Mouse (Mus musculus): Measurements from ENCODE around the gene Dennd1a.
A peak's percentile ranks its signal among the peaks of the same experiment; 100 is the strongest.

Gene Dennd1a

DNA sequence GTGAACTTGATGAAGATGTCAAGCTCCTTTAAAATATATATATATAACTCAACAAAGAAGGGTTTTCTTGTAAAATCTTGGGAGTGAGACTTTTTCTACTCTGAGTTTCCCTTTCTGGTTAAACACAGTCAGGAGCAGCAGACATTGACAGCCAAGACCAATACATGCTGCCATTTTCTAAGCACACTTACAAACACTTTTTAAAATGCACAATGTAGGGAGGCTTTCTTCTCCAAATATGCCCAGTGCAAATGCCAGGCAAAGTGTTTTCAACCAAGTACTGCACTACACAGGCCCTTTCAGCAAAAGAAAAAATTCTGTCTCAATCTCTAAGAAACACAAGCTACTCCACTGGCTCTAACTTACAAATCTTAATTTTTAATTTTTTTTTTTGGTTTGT lies 65.7 kb downstream of the Dennd1a start:
- no peak for DNase-seq

DNA sequence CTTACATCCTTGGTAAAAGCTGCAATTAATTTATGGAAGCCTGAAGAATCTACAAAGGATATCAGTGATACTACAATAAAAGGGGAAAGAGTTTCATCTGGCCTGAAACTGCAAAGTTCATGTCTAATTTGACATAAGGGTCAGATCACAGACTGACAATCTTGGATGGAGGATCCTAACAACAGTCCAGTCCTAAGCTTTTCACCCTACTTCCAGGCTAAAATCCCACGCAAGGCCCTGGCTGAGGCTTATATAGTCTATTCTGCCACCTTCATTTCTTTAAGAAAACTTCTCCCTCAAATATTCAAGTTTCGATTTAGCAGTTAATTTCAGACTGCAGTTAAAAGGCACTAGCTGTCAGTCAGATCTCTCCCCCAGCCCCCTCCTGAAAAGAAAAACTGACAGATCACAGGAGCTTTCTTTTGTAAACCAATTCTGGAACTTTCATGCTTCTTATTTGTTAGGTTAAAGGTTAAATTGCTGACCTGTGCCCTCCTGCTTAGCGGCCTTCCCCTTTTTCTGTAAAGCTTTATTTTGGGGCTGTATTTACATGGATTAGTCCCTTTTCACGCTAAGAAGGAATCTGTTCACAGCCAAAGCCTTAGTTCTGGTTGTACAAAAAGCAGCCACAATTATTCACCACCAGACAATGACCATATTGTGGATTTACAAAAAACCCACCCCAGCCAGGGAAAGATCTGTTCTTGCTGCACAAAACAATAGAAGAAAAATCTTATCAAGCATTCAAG lies 66.3 kb downstream of the Dennd1a start:
- DNase-seq: no peak

DNA sequence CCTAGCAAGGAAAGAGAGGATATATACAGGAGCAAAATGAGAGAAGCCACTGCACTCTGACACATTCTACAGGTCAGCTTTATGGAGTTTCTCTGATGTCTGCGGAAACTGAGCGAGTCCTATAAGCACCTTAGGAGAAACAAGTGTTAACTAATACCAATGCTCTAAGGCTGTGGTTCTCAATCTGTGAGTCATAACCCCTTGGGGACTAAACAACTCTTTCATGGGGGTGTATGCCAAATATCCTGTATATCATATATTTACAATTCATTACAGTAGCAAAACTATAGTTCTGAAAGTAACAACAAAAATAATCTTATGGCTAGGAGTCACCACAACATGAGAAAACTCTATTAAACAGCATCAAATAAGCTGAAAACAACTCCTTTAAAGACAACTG lies 67.5 kb downstream of the Dennd1a start:
- no peak for DNase-seq

DNA sequence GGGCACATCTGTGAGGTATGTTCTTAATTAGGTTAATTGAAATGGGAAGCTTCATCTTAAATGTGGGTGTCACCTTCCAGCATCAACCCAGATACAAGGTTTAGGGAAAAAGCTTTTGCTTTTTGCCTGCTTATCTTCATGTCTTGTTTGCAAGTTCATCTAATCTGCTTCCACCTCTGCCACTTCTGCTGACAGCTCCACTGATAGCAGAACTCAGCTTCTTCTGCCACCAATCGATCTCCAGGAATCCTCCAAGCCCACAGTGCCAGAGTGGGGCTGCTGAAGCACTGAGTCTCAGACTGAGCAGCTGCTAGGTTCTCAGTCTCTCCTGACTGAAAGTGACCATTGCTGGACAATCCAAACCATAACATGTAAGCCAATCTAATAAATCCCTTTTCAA lies 74.1 kb downstream of the Dennd1a start:
- DNase-seq: no peak

DNA sequence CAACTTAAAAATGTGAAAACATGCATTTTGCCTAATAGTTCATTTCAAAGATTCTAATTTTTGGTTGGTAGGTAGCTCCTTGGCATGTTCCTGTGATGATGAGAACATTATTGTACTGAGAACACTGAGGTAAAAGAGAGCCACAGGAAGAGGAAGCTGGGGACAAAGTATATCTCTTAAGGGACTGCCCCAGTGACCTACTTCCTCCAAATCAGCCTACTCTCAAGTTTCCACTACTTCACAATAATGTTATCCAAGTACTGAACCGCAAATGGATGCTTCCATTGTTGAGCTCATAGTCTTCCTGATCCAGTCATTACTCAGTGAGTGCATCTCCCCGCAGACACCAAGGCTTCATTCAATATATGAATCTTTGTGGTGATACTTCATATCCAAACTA lies 75.8 kb downstream of the Dennd1a start:
- DNase-seq: no peak

DNA sequence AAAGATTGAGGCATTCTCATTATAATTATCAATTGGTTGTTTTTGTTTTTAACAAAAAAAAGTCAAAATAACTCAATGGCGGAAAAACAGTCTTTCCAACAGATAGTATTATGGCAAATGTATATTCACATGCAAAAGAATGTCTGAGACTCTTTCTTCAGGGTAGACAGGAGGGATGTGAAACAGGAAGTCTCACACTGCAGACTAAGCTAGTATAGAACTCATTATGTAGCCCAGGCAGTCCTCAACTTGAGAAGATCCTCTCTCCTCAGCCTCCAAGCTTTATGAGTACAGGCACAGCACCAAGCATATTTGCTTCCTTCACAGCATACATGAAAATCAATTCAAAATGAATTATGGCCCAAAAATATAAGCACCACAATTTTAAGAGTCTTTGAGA lies 79.4 kb downstream of the Dennd1a start:
- no peak for DNase-seq

DNA sequence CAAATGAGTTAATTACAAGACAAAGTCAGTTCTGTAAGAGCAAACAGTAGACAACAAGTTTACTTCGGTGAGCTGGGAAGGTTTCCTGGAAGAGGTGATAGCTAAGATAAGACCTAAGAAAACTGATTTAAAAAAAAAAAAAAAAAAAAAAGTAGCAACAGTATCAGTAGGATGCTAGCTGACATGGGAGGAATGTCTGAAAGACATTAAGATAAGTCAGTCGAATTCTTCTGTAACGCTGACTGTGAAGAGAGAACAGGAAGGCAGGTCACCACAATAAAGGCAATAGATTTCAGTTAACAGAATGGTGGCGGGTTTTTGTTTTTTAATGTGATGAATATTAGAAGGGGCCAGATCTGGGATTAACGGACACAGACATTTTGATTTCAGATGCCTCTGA lies 81.9 kb downstream of the Dennd1a start:
- no peak for DNase-seq

DNA sequence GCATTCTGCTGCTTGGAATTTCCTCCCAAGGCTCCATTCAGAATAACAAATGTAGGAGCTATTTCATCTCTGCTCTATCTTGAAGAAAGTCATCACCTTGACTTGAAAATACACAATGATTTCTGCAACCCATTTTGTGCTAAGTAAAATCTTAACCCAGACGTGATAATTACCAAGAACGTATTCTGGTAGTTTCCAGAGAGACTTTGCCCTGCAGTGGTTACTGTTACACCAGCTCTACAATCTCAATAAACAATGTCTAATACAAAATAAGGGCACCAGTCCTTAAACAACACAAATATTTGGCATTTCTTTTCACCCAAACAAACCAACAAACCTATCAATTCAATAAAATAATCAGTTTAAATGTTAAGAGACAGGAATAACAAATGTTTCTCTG lies 82.5 kb downstream of the Dennd1a start:
- no peak for DNase-seq

DNA sequence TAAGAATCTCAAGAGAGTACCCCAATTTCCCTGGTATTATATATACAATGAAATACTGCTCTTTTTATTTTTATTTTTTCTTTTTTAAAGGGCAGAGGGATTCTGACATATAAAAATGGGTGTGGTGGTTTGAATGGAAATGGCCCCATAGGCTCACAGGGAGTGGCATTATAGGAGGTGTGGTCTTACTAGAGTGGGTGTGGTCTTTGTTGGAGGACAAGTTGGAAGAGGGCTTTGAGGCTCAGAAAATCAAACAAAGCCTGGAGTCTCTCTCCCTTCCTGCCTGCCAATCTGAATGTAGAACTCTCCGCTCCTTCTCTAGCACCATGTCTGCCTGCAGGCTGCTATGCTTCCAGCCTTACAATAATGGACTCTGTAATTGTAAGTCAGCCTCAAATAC lies 89.1 kb downstream of the Dennd1a start:
- no peak for DNase-seq

DNA sequence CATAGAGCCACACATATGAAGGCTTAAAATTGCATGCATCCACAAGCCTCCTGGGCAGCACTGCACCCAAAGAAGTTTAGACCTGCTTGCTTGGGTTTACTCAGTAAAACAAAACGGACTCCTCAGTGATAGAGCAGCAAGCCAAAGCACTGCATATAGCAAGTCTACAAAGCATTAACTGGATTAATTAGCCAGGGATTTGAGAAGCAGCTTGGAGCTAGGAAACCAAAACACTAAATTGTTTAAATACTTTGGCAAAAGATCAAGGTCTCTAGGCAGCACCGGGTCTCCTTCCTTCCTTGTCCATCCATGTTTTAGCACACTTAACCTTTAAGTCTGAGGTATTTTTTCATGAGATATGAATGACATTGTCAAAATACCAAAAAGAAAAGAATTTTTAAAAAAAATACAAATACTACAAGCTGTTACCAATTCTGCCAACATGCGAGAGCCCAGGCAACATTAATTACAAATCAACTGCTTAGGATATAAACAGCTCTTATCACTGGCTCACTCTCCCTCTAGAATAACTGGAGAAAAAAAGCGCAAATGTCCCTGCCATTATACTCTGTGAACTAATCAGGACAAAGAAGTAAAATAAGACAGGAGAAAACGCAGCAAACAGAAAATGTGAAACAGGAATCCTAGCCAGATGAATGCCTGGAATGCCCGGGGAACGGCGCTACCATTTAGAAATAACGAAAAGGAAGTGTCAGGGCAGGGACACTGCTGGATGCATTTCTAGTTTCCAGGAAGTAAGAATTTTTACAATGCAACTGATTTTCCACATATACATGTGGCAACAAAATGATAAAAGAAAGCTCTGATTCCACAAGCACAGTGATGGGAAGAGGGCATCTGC lies 90.8 kb downstream of the Dennd1a start:
- DNase-seq: no peak

DNA sequence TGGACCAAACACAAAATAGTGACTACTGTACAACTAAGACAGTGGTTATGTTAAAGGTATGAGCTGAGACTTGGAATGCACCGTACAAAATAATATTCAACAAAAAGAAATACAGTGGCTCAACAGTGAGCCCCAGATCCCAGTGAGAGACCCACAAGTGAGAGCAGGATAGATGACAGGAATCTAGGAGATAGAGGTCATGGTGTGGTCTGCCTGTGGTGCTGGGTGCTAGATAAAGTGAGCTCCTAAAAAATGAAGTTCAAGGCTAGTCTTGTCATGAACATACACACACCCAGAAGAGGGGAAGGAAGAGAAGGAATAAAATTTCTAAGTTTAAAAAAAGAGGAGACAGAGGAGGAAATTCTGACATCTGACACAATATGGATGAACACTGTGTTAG lies 95.2 kb downstream of the Dennd1a start:
- DNase-seq: no peak

DNA sequence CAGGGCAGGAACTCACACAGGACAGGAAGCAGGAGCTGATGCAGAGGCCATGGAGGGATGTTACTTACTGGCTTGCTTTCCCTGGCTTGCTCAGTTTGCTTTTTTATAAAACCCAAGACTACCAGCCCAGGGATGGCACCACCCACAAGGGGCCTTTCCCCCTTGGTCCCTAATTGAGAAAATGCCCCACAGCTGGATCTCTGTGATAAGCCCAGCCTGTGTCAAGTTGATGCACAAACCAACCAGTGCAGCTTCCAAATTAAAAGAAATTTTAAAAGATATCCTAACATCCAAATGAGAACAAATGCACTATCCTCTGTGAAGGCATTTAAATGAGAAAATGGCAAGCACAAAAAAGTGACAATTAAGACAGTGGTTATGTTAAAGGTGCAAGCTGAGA lies 95.6 kb downstream of the Dennd1a start:
- no peak for DNase-seq

DNA sequence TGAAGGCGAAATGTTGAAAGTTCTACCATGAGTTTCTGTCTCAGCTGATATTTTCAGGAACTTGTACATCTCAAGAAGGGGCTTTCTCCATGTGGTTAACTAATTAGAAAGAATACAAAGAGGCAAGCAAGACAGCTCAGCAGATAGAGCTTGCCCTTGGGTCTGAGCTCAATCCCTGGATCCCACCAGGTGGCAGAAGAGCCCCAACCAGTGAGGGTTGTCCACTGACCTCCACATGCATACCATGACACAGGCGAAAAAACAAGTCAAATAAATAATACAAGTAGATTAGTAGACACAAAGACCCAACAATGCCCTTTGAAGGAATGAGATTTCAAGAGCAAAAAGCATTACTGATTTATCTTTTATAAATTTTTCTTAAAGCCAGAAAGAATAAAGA lies 100.8 kb downstream of the Dennd1a start:
- DNase-seq: peak in 1 of 2 experiments; percentile 17

DNA sequence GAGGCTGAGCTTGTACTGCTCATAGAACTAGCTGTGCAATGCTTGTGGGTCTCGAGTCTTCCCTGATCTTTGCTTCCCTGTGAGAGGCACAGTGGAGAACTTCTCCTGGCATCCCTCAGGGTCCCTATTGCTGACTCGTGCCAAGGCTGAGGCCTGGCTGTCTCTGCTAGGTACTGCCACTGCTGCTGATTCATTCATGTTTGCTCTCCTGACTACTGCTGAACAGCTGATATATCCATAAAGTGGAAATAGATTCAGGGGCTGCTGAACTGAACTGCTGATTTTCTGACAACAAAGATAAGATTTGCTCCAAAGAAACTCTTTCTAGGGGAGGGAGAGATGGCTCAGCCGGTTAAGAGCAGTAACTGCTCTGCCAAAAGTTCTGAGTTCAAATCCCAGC lies 102.2 kb downstream of the Dennd1a start:
- DNase-seq: no peak

DNA sequence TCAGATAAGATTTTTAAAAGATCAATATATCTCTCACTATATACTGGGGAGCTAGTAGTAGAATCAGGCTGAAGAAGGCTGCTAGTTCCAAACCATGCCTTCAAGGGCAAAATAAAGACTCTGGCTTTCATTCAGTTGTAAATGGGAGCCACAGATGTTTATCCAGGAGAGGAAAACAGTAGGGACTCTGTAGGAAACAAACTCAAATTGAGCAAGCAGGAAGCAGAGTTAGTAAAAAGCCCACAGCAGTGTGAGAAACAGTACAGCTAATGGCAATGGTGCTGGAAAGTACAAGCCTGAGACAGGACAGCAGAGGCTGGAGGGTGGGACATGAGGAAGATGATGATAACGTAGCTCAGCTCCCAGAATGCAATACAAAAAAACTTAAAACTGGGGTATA lies 103.3 kb downstream of the Dennd1a start:
- DNase-seq: no peak

DNA sequence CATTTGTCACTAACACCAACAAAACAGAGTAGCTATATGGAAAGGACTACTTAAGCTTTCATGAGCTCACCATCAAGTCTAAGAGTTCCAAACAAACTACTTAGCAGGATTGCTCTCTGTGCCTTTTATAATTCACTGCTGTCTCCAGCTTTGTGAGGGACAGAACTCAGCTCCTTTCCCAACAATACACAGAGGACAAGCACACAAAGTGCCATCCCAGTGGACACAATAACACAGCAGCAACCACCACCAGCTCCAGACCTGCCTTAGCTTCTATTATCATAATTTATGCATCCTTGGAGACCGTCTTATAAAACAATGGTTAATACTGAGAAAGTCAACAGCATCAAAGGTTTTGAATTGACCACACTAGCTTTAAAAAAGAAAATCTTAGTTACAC lies 104.9 kb downstream of the Dennd1a start:
- DNase-seq: no peak

DNA sequence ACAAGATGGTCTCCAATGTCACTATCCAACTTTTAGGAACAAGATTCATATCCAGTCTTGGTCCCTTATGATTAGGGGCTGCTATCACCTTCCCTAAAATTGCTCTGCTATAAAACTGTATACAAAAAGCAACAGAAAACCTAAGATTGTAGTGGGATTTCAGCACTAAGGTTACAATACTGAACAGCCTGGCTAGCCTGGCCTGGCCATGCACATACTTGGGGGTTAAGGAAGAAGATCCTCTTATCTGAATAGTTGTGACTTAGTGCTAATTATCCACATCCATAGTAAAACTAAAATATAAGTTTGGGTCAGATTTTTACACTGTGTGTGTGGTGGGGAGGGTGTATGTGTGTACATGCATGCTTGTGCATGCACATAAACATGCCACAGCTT lies 109.6 kb downstream of the Dennd1a start:
- no peak for DNase-seq

DNA sequence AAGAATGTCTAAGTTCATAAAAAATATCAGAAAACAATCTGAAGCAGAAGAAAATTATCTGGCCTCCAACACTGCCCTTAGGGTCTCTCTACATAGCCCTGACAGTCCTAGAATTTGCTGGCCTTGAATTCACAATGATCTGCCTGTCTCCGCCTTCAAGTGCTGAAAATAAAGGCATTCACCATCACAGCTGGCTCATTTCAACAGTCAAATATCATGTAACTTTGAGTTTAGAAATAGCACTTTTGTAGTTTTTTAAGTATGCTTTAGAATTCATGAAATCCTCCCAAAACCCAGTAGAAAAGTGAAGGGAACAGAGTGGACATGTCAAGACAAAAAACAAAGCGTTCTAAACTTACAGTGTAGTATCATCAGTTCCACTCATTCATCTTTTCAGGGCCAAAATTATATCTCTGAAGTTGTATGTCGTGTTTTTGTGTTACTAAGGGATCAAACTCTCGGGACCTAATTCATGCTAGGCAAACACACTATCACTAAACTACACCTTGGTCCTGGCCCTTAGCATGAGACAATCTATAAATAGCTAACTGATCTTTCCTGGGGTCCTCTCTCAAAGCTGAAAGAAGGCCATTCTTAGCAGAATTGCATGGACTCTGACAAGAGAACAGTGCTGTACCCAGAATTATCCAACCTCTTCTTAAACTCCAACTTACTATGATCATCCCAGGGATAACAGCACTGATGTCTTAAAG lies 110.2 kb downstream of the Dennd1a start:
- no peak for DNase-seq

DNA sequence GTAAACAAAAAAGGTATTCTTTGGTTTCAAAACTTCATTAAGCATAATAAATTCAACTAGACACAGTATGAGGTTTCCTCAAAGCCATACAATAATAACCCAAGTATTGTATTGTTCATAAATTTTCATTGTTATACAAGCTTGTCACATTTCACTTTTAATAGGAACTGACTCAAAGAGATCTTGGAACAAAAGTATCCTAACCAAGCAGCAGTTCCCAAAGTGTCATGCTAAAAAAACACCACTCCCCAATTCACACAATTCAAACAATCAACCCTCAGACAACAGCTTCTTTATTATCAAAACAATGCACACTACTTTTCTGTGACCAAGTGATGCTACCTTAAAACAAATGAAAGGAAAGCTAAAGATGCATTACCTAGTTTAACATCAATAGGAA lies 111.9 kb downstream of the Dennd1a start:
- DNase-seq: no peak

DNA sequence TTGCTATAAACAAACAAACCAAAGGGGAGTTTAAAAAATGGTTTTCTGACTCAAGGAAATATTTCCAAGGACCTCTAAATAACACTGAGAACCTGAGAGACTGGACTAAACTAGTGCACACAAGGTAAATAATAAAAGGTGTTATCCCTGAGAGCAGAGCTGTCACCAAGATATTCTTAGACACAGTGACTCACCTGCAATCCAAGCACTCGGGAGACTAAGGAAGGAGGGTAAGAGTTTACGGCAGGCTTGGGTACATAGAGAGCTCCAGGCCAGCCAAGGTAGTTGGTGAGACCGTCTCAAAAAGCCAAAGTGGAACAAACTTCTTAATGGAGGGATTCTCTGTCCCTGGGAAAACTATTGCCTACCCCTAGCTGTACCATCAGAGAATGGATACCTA lies 118.6 kb downstream of the Dennd1a start:
- no peak for DNase-seq

DNA sequence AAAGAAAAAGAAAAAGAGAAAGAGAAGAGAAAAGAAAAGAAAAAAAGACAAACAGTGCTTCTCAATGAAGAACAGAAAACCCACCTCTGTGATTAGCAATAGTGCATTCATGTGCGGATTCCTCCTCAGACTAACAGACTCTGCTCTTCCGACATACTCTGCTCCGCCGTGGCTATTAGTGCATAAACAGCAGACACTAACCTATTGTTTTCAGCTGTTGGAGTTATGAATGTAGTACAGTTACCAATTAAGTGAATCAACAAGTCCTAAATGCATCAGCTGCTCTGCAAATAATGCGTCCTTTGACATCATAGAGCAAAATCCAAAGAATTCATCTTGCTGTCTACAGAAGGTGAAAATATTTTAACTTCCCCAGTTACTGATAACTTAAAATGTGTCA lies 121.2 kb downstream of the Dennd1a start:
- DNase-seq: no peak

DNA sequence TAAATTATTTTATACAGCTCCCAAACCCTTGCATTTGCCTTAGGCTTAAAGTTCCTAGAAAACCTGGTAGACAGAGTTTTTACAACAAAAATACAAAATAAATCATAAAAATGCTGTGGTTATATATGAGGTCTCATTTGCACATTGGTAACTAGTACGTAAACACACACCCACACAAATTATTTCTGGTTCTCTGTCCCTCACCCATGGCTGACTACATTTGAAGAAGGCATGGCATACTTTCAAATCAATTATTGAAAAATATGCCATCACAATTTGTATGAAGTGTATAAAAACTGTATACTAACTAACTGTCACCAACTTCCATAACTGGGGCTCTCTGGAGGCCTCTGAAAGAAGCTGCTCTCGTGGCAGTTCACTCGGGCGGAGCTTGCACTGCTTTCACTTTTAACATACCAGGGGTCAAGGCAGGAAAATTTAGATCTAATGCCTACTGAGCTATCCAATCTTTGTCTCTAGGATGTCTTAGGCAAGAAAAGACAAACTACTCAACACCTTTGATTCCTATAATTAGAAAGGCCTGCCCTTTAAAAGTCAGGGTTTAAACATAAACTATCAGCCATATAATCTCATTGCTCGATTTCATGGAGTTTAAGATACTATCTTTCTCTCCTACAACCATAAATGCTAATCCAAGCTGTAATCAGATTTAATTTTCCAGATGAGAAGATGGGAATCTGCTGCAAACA lies 122.7 kb downstream of the Dennd1a start:
- DNase-seq: no peak

DNA sequence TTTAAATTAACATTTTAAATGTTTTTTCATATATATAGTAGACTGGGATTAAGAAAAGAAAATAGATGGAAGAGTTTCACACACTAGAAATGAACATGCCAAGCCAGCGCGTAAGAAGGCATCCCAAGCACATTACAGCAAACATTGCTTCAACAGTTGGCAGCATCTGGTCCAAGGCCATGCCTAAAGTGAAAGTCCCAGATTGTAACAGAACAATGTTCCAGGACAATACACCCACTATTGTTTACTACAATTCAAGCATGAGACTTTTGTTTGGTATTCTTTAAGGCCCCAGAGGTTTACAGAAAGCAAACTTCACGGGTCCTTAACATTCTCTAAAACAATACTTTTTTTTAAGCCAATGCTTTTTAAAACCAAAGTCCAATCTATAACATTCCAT lies 124.7 kb downstream of the Dennd1a start:
- DNase-seq: no peak

Data from thymus, postnatal 36 days (tissue).